Mouse (Mus musculus): ENCODE measurements at regions not wholly inside any gene's neighbourhood (a gene's known extent, or its start where the extent isn't known, plus 50 kb on each side); places are given as distances from the start of the nearest gene placed in this dataset.

GRCm38 (mm10) chrX:11487876-11488275, 160.3 kb downstream of the H2al1j start:
- DNase-seq (ENCODE audit: low spot score), result no peak

GRCm38 (mm10) chrX:11490146-11490693, 162.6 kb downstream of the H2al1j start:
- DNase-seq (ENCODE audit: low spot score), result no peak

- no peak for DNase-seq (ENCODE audit: low spot score)
These were observed 163.6 kb downstream of the H2al1j start for GRCm38 (mm10) chrX:11491235-11491634.

- DNase-seq (ENCODE audit: low spot score), result no peak
These were observed 164.2 kb downstream of the H2al1j start for GRCm38 (mm10) chrX:11491676-11492391.

- no peak for DNase-seq (ENCODE audit: low spot score)
These were observed 166.1 kb downstream of the H2al1j start for GRCm38 (mm10) chrX:11493526-11494245.

GRCm38 (mm10) chrX:11494246-11494630, 166.6 kb downstream of the H2al1j start:
- DNase-seq (ENCODE audit: low spot score), result no peak

- no peak for DNase-seq (ENCODE audit: low spot score)
These were observed 184.8 kb downstream of the H2al1j start for GRCm38 (mm10) chrX:11512439-11512838.

- no peak for DNase-seq (ENCODE audit: low spot score)
These were observed 185.3 kb downstream of the H2al1j start for GRCm38 (mm10) chrX:11512928-11513327.

GRCm38 (mm10) chrX:11523791-11524190, 196.2 kb downstream of the H2al1j start:
- DNase-seq (ENCODE audit: low spot score), result no peak

GRCm38 (mm10) chrX:11525326-11525725, 197.7 kb downstream of the H2al1j start:
- DNase-seq (ENCODE audit: low spot score), result no peak

GRCm38 (mm10) chrX:11528589-11528988, 201.0 kb downstream of the H2al1j start:
- DNase-seq (ENCODE audit: low spot score), result peak; percentile 18

- DNase-seq (ENCODE audit: low spot score), result no peak
These were observed 201.6 kb downstream of the H2al1j start for GRCm38 (mm10) chrX:11529221-11529620.

GRCm38 (mm10) chrX:11532817-11533216, 205.2 kb downstream of the H2al1j start:
- no peak for DNase-seq (ENCODE audit: low spot score)

GRCm38 (mm10) chrX:11533871-11534270, 206.2 kb downstream of the H2al1j start:
- DNase-seq (ENCODE audit: low spot score), result no peak

- DNase-seq (ENCODE audit: low spot score), result no peak
These were observed 213.4 kb downstream of the H2al1j start for GRCm38 (mm10) chrX:11541011-11541410.

GRCm38 (mm10) chrX:11550164-11550851, 222.7 kb downstream of the H2al1j start:
- DNase-seq (ENCODE audit: low spot score), result no peak

GRCm38 (mm10) chrX:11552177-11552576, 224.6 kb downstream of the H2al1j start:
- DNase-seq (ENCODE audit: low spot score), result no peak

- no peak for DNase-seq (ENCODE audit: low spot score)
These were observed 227.5 kb downstream of the H2al1j start for GRCm38 (mm10) chrX:11555035-11555570.

GRCm38 (mm10) chrX:11558260-11558659, 230.6 kb downstream of the H2al1j start:
- DNase-seq (ENCODE audit: low spot score), result no peak

- no peak for DNase-seq (ENCODE audit: low spot score)
These were observed 233.1 kb downstream of the H2al1j start for GRCm38 (mm10) chrX:11560550-11561276.

GRCm38 (mm10) chrX:11565888-11566287, 238.3 kb downstream of the H2al1j start:
- DNase-seq (ENCODE audit: low spot score), result no peak

GRCm38 (mm10) chrX:11567827-11568226, 240.2 kb downstream of the H2al1j start:
- DNase-seq (ENCODE audit: low spot score), result no peak

Data from ovary, adult 18-20 months (tissue).